Mouse (Mus musculus) stomach, postnatal 0 days (tissue): ENCODE data around the gene Rbms3. TPM values are rescaled to one million over a fixed set of nuclear protein-coding genes. Genes with fewer than 3 reads are reported as not detected.

Source experiments
- ATAC-seq: fragments of 200-750 bp; cut with Nextera tagmentation; 2 replicates; pipeline ENCODE4 v1.8.0; 2017; ENCODE audit not compliant: low FRiP score, low TSS enrichment
- DNase-seq: peaks from one replicate; pipeline ENCODE4 v3.0.0-alpha.2; 2016; ENCODE audit warnings: low spot score
- H3K27ac ChIP-seq: fragments of 300-500 bp; sonication (generic); replicated peaks from 2 replicates; pipeline ENCODE4 v1.5.1; 2014; ENCODE audit warnings: mild to moderate bottlenecking, control low read depth
- H3K27me3 ChIP-seq: fragments of 300-500 bp; sonication (generic); 2 replicates; pipeline ENCODE4 v1.6.1; 2014; ENCODE audit warnings: low read length; ENCODE audit not compliant: control insufficient read depth, insufficient read depth
- H3K36me3 ChIP-seq: fragments of 300-500 bp; sonication (generic); 2 replicates; pipeline ENCODE4 v1.6.1; 2014; ENCODE audit warnings: low read length, mixed read lengths; ENCODE audit not compliant: control insufficient read depth, insufficient read depth
- H3K4me1 ChIP-seq: fragments of 300-500 bp; sonication (generic); replicated peaks from 2 replicates; pipeline ENCODE4 v1.6.1; 2014; ENCODE audit warnings: antibody characterized with exemption; ENCODE audit not compliant: control insufficient read depth, insufficient read depth
- H3K4me2 ChIP-seq: fragments of 300-500 bp; sonication (generic); replicated peaks from 2 replicates; pipeline ENCODE4 v1.6.1; 2014; ENCODE audit warnings: low read depth, mild to moderate bottlenecking, control low read depth, moderate library complexity
- H3K4me3 ChIP-seq: fragments of 300-500 bp; sonication (generic); 2 replicates; pipeline ENCODE4 v1.5.1; 2014; ENCODE audit warnings: low read depth, low read length, control low read depth
- H3K9ac ChIP-seq: fragments of 300-500 bp; sonication (generic); 2 replicates; pipeline ENCODE4 v1.6.1; 2014; ENCODE audit warnings: mild to moderate bottlenecking, low read length, control low read depth, mixed read lengths
- H3K9me3 ChIP-seq: fragments of 300-500 bp; sonication (generic); 2 replicates; pipeline ENCODE4 v1.6.1; 2016; ENCODE audit warnings: low read length; ENCODE audit not compliant: control insufficient read depth
- CTCF ChIP-seq: IDR thresholded peaks from 2 replicates; pipeline ENCODE4 v1.5.1; 2016; ENCODE audit warnings: antibody characterized with exemption, low read depth, mild to moderate bottlenecking, moderate library complexity
- EP300 ChIP-seq: optimal IDR thresholded peaks from 2 replicates; pipeline ENCODE3; 2016; ENCODE audit warnings: antibody characterized with exemption
- WGBS: fragments of 180-500 bp; shearing (Covaris S2); extraction: QIAGEN DNeasy Blood & Tissue Kit; methylation state at CpG from one replicate; pipeline ENCODE4 v1.1.7; 2014; 5-methylcytosine and 5-hydroxymethylcytosine counted together
- polyA plus RNA-seq: library from polyadenylated mRNA; unstranded; fragments of >200 nt; fragmentation: Nextera tagmentation; extraction: Ambion mirVana; gene quantifications from 2 replicates; pipeline ENCODE4 v1.2.1, GENCODE M21; 2015

Rbms3 gene
- polyA plus RNA-seq, 1 experiment from 2014 or later, result 20.9 TPM

GRCm38 (mm10) chr9:117423259-117423658, 206.5 kb downstream of the Rbms3 start:
- ATAC-seq (no peak), DNase-seq (no peak)
- H3K4me1 ChIP-seq, result no peaks in the 10 kb centered on the region
- no peak for TF ChIP-seq CTCF
- no peak for TF ChIP-seq EP300
- 46% methylated on average over 5 of the region's 5 CpGs for WGBS
- H3K9me3 ChIP-seq, result no peaks in the 10 kb centered on the region
- H3K36me3 ChIP-seq, result no peaks in the 10 kb centered on the region
- no peak overlapping the region for H3K4me3 ChIP-seq
- H3K9ac ChIP-seq, result no peak overlapping the region
- H3K4me2 ChIP-seq, result no peak overlapping the region
- no peaks in the 10 kb centered on the region for H3K27me3 ChIP-seq
- no peak overlapping the region for H3K27ac ChIP-seq

GRCm38 (mm10) chr9:117419874-117420485, 209.7 kb downstream of the Rbms3 start:
- no peaks in the 10 kb centered on the region for H3K36me3 ChIP-seq
- no peak overlapping the region for H3K9ac ChIP-seq
- 61% methylated on average over 8 of the region's 8 CpGs for WGBS
- ATAC-seq, result no peak
- no peak overlapping the region for H3K4me2 ChIP-seq
- H3K27ac ChIP-seq, result no peak overlapping the region
- H3K9me3 ChIP-seq, result no peaks in the 10 kb centered on the region
- TF ChIP-seq EP300, result no peak
- no peak for TF ChIP-seq CTCF
- peak; percentile 15 for DNase-seq
- no peaks in the 10 kb centered on the region for H3K27me3 ChIP-seq
- no peak overlapping the region for H3K4me3 ChIP-seq
- H3K4me1 ChIP-seq, result no peaks in the 10 kb centered on the region

GRCm38 (mm10) chr9:117413181-117413580, 216.5 kb downstream of the Rbms3 start:
- no peak for ATAC-seq
- no peaks in the 10 kb centered on the region for H3K9me3 ChIP-seq
- no peaks in the 10 kb centered on the region for H3K36me3 ChIP-seq
- 44% methylated on average over 3 of the region's 3 CpGs for WGBS
- H3K27me3 ChIP-seq, result no peaks in the 10 kb centered on the region
- no peak overlapping the region for H3K9ac ChIP-seq
- H3K4me3 ChIP-seq, result no peak overlapping the region
- H3K4me1 ChIP-seq, result no peaks in the 10 kb centered on the region
- DNase-seq, result no peak
- H3K4me2 ChIP-seq, result no peak overlapping the region
- no peak overlapping the region for H3K27ac ChIP-seq
- TF ChIP-seq EP300 (no peak), CTCF (no peak)

- Histone ChIP-seq H3K9ac (no peak overlapping the region), H3K4me3 (no peak overlapping the region), H3K4me2 (no peak overlapping the region), H3K4me1 (no peaks in the 10 kb centered on the region), H3K27ac (no peak overlapping the region), H3K36me3 (no peaks in the 10 kb centered on the region), H3K9me3 (no peaks in the 10 kb centered on the region), H3K27me3 (no peaks in the 10 kb centered on the region)
- ATAC-seq, result no peak
- DNase-seq, result no peak
- TF ChIP-seq CTCF, result no peak
- TF ChIP-seq EP300, result no peak
- WGBS, result 44% methylated on average over 2 of the region's 2 CpGs
Observed at GRCm38 (mm10) chr9:117412584-117412983, 217.1 kb downstream of the Rbms3 start.

GRCm38 (mm10) chr9:117404621-117405020, 225.1 kb downstream of the Rbms3 start:
- 80% methylated on average over 4 of the region's 4 CpGs for WGBS
- Histone ChIP-seq H3K4me2 (no peak overlapping the region), H3K9ac (no peak overlapping the region), H3K36me3 (no peaks in the 10 kb centered on the region), H3K27ac (no peak overlapping the region), H3K4me1 (no peaks in the 10 kb centered on the region), H3K27me3 (no peaks in the 10 kb centered on the region), H3K9me3 (no peaks in the 10 kb centered on the region), H3K4me3 (no peak overlapping the region)
- ATAC-seq, result no peak
- TF ChIP-seq EP300 (no peak), CTCF (no peak)
- no peak for DNase-seq

GRCm38 (mm10) chr9:117400262-117400671, 229.4 kb downstream of the Rbms3 start:
- Histone ChIP-seq H3K36me3 (no peaks in the 10 kb centered on the region), H3K4me3 (no peak overlapping the region), H3K9me3 (no peaks in the 10 kb centered on the region), H3K4me1 (no peaks in the 10 kb centered on the region), H3K27me3 (no peaks in the 10 kb centered on the region), H3K9ac (no peak overlapping the region), H3K4me2 (no peak overlapping the region), H3K27ac (no peak overlapping the region)
- DNase-seq, result no peak
- no peak for ATAC-seq
- TF ChIP-seq CTCF (no peak), EP300 (no peak)
- 28% methylated on average over 7 of the region's 7 CpGs for WGBS
